ENCODE assay signal across 22 mouse cellular contexts in genomic region chr11:30761891-30762290, GRCm38 (mm10). TPM values are rescaled to one million over a fixed set of nuclear protein-coding genes. Genes with fewer than 3 reads are reported as not detected.
DNase-seq lines count a peak whose midpoint lies in the region; TF ChIP-seq lines count a peak whose summit lies in the region.
"Had no signal": no experiment of that assay in that cellular context is flagged by ENCODE, and none has a peak within 500 bp of the region (broad histone marks: within the 10 kb centered on the region; RNA-seq: fewer than 3 reads in every experiment).

No protein-coding gene starts in this region.

- peak overlapping the region; percentile 74 for H3K27ac ChIP-seq in ES-Bruce4 (ENCODE audit: insufficient read depth, low read length)
- peak overlapping the region; percentile 63; the same call in 1 of the 2 replicates for H3K27ac ChIP-seq in ES-E14 (ENCODE audit: insufficient read depth, low read depth, low read length, poor library complexity, severe bottlenecking)
- H3K27ac ChIP-seq: embryonic facial prominence, embryonic 13.5 days; embryonic facial prominence, embryonic 15.5 days; forebrain, embryonic 10.5 days; forebrain, embryonic 12.5 days had no signal

- no peak for TF ChIP-seq CTCF in ES-Bruce4 (IDR thresholded peaks at IDR 0.05; ENCODE audit: low read depth, low read length)

- no peak overlapping the region for H3K4me3 ChIP-seq in ES-Bruce4 (ENCODE audit: low read depth, low read length)
- H3K4me3 ChIP-seq in ES-E14 (ENCODE audit: insufficient read depth in 1 of 2, low read depth in 1 of 2, low read length in 2 of 2, poor library complexity in 1 of 2, severe bottlenecking in 1 of 2), result no peak overlapping the region
- H3K4me3 ChIP-seq: embryonic facial prominence, embryonic 13.5 days; embryonic facial prominence, embryonic 15.5 days; erythroblast, embryonic 14.5 days; forebrain, embryonic 10.5 days; forebrain, embryonic 12.5 days had no signal

- H3K4me1 ChIP-seq in ES-Bruce4 (ENCODE audit: control insufficient read depth, insufficient read depth, low read length) (no peaks in the 10 kb centered on the region), ES-E14 (ENCODE audit: control insufficient read depth in 2 of 2, insufficient read depth in 2 of 2, low read length in 2 of 2, poor library complexity in 1 of 2) (0 out of 4 replicates have a peak, but pooled peaks cover 0 to 2% of the 10 kb centered on the region in 2 experiments)
- H3K4me1 ChIP-seq: embryonic facial prominence, embryonic 13.5 days; embryonic facial prominence, embryonic 15.5 days; forebrain, embryonic 10.5 days; forebrain, embryonic 12.5 days had no signal

- in situ Hi-C loops in ES-E14 (cut with MboI; ENCODE audit: low sequenced_read_pairs in 2 of 2, unreplicated experiment in 2 of 2), result no loop called here

- 0 out of 2 replicates have a peak, but pooled peaks have one; percentile 44 for TF ChIP-seq EP300 in ES-Bruce4 (IDR thresholded peaks at IDR 0.05; ENCODE audit: insufficient read depth, low read depth, low read length)

- H3K27me3 ChIP-seq in ES-Bruce4 (ENCODE audit: control insufficient read depth, insufficient read depth, low read length, poor library complexity, severe bottlenecking), result no peaks in the 10 kb centered on the region
- H3K27me3 ChIP-seq: CH12.LX; embryonic facial prominence, embryonic 13.5 days; embryonic facial prominence, embryonic 15.5 days; forebrain, embryonic 12.5 days had no signal

- no peak for TF ChIP-seq POLR2A in ES-Bruce4 (IDR thresholded peaks at IDR 0.05; ENCODE audit: insufficient read depth, low read length)

- no peak overlapping the region for H3K9ac ChIP-seq in ES-Bruce4 (ENCODE audit: low read depth, poor library complexity, severe bottlenecking)
- no peak overlapping the region for H3K9ac ChIP-seq in ES-E14 (ENCODE audit: insufficient read depth, low read depth, low read length, poor library complexity, severe bottlenecking)
- H3K9ac ChIP-seq: embryonic facial prominence, embryonic 13.5 days; embryonic facial prominence, embryonic 15.5 days; forebrain, embryonic 12.5 days had no signal

- no peaks in the 10 kb centered on the region; the same call in none of the 2 replicates for H3K36me3 ChIP-seq in ES-Bruce4 (ENCODE audit: control insufficient read depth, insufficient read depth, low read length, poor library complexity, severe bottlenecking)
- H3K36me3 ChIP-seq in ES-E14 (ENCODE audit: control insufficient read depth, insufficient read depth, low read length, poor library complexity, severe bottlenecking), result peaks cover 2% of the 10 kb centered on the region
- H3K36me3 ChIP-seq: embryonic facial prominence, embryonic 13.5 days; embryonic facial prominence, embryonic 15.5 days; forebrain, embryonic 10.5 days; forebrain, embryonic 12.5 days had no signal

- H3K9me3 ChIP-seq in ES-Bruce4 (replicated peaks; ENCODE audit: control insufficient read depth, insufficient read depth, low read length, poor library complexity, severe bottlenecking) (peaks cover 37% of the 10 kb centered on the region), ES-E14 (ENCODE audit: control insufficient read depth, insufficient read depth, low read depth, low read length) (peaks cover 2% of the 10 kb centered on the region; the same call in 1 of the 2 replicates)
- H3K9me3 ChIP-seq: embryonic facial prominence, embryonic 13.5 days; embryonic facial prominence, embryonic 15.5 days; forebrain, embryonic 10.5 days; forebrain, embryonic 12.5 days had no signal

- no peak for DNase-seq in ES-E14 (ENCODE audit: low read depth, low spot score)
- DNase-seq in R1 (ENCODE audit: low read depth, low spot score), result peak; percentile 87
- DNase-seq in cerebellum, adult 11 months, result no peak
- DNase-seq in kidney, postnatal 10 days, result no peak
- DNase-seq in layer of hippocampus, adult 18-20 months (ENCODE audit: low spot score in 2 of 2), result no peak
- DNase-seq: adrenal gland, adult 8-10 months; adrenal gland, postnatal 14 days; adrenal gland, postnatal 36 days; B cell, adult 2 months; cerebellum, adult 18-20 months; cerebellum, adult 8-10 months; cerebellum, adult 9-11 months; cerebellum, postnatal 14 days; cerebellum, postnatal 36 days; embryo, embryonic 11 days had no signal

TF ChIP-seq in ES-E14, 5 proteins besides CTCF, POLR2A, EP300 and RAD21:
- TF ChIP-seq HCFC1 (IDR thresholded peaks at IDR 0.05; ENCODE audit: borderline replicate concordance, insufficient read depth, low read length), result no peak
- no peak for TF ChIP-seq MAFK (IDR thresholded peaks at IDR 0.05; ENCODE audit: insufficient read depth, low read depth, low read length)
- TF ChIP-seq ZC3H11A (IDR thresholded peaks at IDR 0.05; ENCODE audit: borderline replicate concordance, low read depth, low read length), result no peak
- TF ChIP-seq CHD2 (IDR thresholded peaks at IDR 0.05; ENCODE audit: low read depth, low read length), result no peak
- no peak for TF ChIP-seq ZNF384 (IDR thresholded peaks at IDR 0.05; ENCODE audit: low read depth, low read length)

RNA-seq across cellular contexts. Expression of gene Psme4, which starts 9.6 kb away (rescaled TPM):
- polyA plus RNA-seq in ES-Bruce4 (2011; ENCODE audit: insufficient read depth, insufficient read length, low read depth, missing spikeins), result 241 and 244 TPM in 2 replicates
- 64.0 and 91.2 TPM in 2 replicates for total RNA-seq in ES-E14 (2012; rRNA removed)
- total RNA-seq in layer of hippocampus, adult 18-20 months (2021), result 10 to 100 TPM; 32.1 to 33.9 TPM
